Mouse (Mus musculus) testis, adult 2 months (tissue): ENCODE measurements at regions not wholly inside any gene's neighbourhood (a gene's known extent, or its start where the extent isn't known, plus 50 kb on each side); places are given as distances from the start of the nearest gene placed in this dataset.

Experiments used
- H3K27ac ChIP-seq: fragments of 200-500 bp; 2 replicates; pipeline ENCODE4 v1.5.1; 2012; ENCODE audit warnings: low read depth, low read length; ENCODE audit not compliant: control insufficient read depth, insufficient read depth
- H3K27me3 ChIP-seq: fragments of 200-500 bp; 2 replicates; pipeline ENCODE4 v1.6.1; 2012; ENCODE audit warnings: mild to moderate bottlenecking, low read length, moderate library complexity; ENCODE audit not compliant: control insufficient read depth, insufficient read depth
- H3K36me3 ChIP-seq: fragments of 200-500 bp; 2 replicates; pipeline ENCODE4 v1.6.1; 2012; ENCODE audit warnings: mild to moderate bottlenecking, low read length; ENCODE audit not compliant: control insufficient read depth, insufficient read depth
- H3K4me1 ChIP-seq: fragments of 200-500 bp; 2 replicates; pipeline ENCODE4 v1.6.1; 2012; ENCODE audit warnings: low read length; ENCODE audit not compliant: control insufficient read depth, insufficient read depth
- H3K4me3 ChIP-seq: fragments of 200-500 bp; 2 replicates; pipeline ENCODE4 v1.5.1; 2012; ENCODE audit warnings: low read depth, mild to moderate bottlenecking, low read length, moderate library complexity, mixed read lengths; ENCODE audit not compliant: control insufficient read depth
- CTCF ChIP-seq: fragments of 200-500 bp; IDR thresholded peaks from 2 replicates; pipeline ENCODE4 v1.5.1; 2012; ENCODE audit warnings: low read depth, mild to moderate bottlenecking, inconsistent platforms, low read length, moderate library complexity; ENCODE audit not compliant: control insufficient read depth, insufficient read depth, insufficient replicate concordance
- POLR2A ChIP-seq: fragments of 200-500 bp; IDR thresholded peaks from 2 replicates; pipeline ENCODE4 v1.6.1; 2012; ENCODE audit warnings: low read depth, mild to moderate bottlenecking, inconsistent platforms, low read length, moderate library complexity; ENCODE audit not compliant: control insufficient read depth

- no peak overlapping the region for H3K4me3 ChIP-seq
- TF ChIP-seq CTCF = no peak
- H3K4me1 ChIP-seq = no peaks in the 10 kb centered on the region
- H3K27me3 ChIP-seq = no peaks in the 10 kb centered on the region
- H3K27ac ChIP-seq = no peak overlapping the region
- no peaks in the 10 kb centered on the region for H3K36me3 ChIP-seq
Measured at GRCm38 (mm10) chr6:112553231-112553920, 63.6 kb upstream of the Oxtr start.

GRCm38 (mm10) chr6:112552560-112552959 is 62.8 kb upstream of the Oxtr start:
- no peaks in the 10 kb centered on the region for H3K36me3 ChIP-seq
- H3K4me1 ChIP-seq = no peaks in the 10 kb centered on the region
- no peak overlapping the region for H3K4me3 ChIP-seq
- no peaks in the 10 kb centered on the region for H3K27me3 ChIP-seq
- no peak for TF ChIP-seq CTCF
- no peak for TF ChIP-seq POLR2A
- no peak overlapping the region for H3K27ac ChIP-seq

- no peak overlapping the region for H3K27ac ChIP-seq
- TF ChIP-seq CTCF (no peak), POLR2A (no peak)
- H3K4me3 ChIP-seq = no peak overlapping the region
- no peaks in the 10 kb centered on the region for H3K4me1 ChIP-seq
- H3K36me3 ChIP-seq = no peaks in the 10 kb centered on the region
- no peaks in the 10 kb centered on the region for H3K27me3 ChIP-seq
Measured at GRCm38 (mm10) chr6:112551298-112551697, 61.6 kb upstream of the Oxtr start.

- no peaks in the 10 kb centered on the region for H3K4me1 ChIP-seq
- TF ChIP-seq CTCF = no peak
- no peak for TF ChIP-seq POLR2A
- no peak overlapping the region for H3K27ac ChIP-seq
- H3K4me3 ChIP-seq = no peak overlapping the region
- no peaks in the 10 kb centered on the region for H3K27me3 ChIP-seq
- no peaks in the 10 kb centered on the region for H3K36me3 ChIP-seq
Measured at GRCm38 (mm10) chr6:112547251-112547650, 57.5 kb upstream of the Oxtr start.

- no peaks in the 10 kb centered on the region for H3K27me3 ChIP-seq
- no peaks in the 10 kb centered on the region for H3K4me1 ChIP-seq
- no peak overlapping the region for H3K4me3 ChIP-seq
- no peak for TF ChIP-seq CTCF
- TF ChIP-seq POLR2A = no peak
- no peaks in the 10 kb centered on the region for H3K36me3 ChIP-seq
- no peak overlapping the region for H3K27ac ChIP-seq
Measured at GRCm38 (mm10) chr6:112546033-112546432, 56.3 kb upstream of the Oxtr start.

- no peak overlapping the region for H3K4me3 ChIP-seq
- no peaks in the 10 kb centered on the region for H3K4me1 ChIP-seq
- H3K27ac ChIP-seq = no peak overlapping the region
- TF ChIP-seq POLR2A (no peak), CTCF (no peak)
- no peaks in the 10 kb centered on the region for H3K27me3 ChIP-seq
- H3K36me3 ChIP-seq = no peaks in the 10 kb centered on the region
Measured at GRCm38 (mm10) chr6:112544315-112544714, 54.6 kb upstream of the Oxtr start.

- Histone ChIP-seq H3K4me1 (no peaks in the 10 kb centered on the region), H3K36me3 (no peaks in the 10 kb centered on the region), H3K4me3 (no peak overlapping the region), H3K27ac (no peak overlapping the region), H3K27me3 (no peaks in the 10 kb centered on the region)
- TF ChIP-seq POLR2A (no peak), CTCF (no peak)
Measured at GRCm38 (mm10) chr6:112542692-112543091, 52.9 kb upstream of the Oxtr start.
